Mouse (Mus musculus) lung, embryonic 15.5 days (tissue): ENCODE measurements around the gene Acsbg1. TPM values are rescaled to one million over a fixed set of nuclear protein-coding genes. Genes with fewer than 3 reads are reported as not detected.
A peak's percentile ranks its signal among the peaks of the same experiment; 100 is the strongest.
"Not testable (repeated sequence)": the region's sequence is repeated elsewhere in the genome, so short reads cannot be mapped to it uniquely, and the experiment has no call there.

Experiments
- ATAC-seq: fragments of 200-750 bp; cut with Nextera tagmentation; 2 replicates; pipeline ENCODE4 v1.8.0; 2017; ENCODE audit warnings: moderate number of reproducible peaks, borderline replicate concordance; ENCODE audit not compliant: low FRiP score, low TSS enrichment; ENCODE audit errors: extremely low read depth
- H3K27ac ChIP-seq: fragments of 300-500 bp; sonication (generic); 2 replicates; pipeline ENCODE4 v1.5.1; 2015; ENCODE audit warnings: moderate library complexity, mild to moderate bottlenecking, inconsistent platforms
- H3K27me3 ChIP-seq: fragments of 300-500 bp; sonication (generic); 2 replicates; pipeline ENCODE4 v1.6.1; 2015; ENCODE audit warnings: inconsistent platforms
- H3K36me3 ChIP-seq: fragments of 300-500 bp; sonication (generic); 2 replicates; pipeline ENCODE4 v1.6.1; 2015; ENCODE audit warnings: inconsistent platforms
- H3K4me1 ChIP-seq: fragments of 300-500 bp; sonication (generic); 2 replicates; pipeline ENCODE4 v1.6.1; 2015; ENCODE audit warnings: inconsistent platforms
- H3K4me2 ChIP-seq: fragments of 300-500 bp; sonication (generic); 2 replicates; pipeline ENCODE4 v1.6.1; 2015; ENCODE audit warnings: inconsistent platforms, mild to moderate bottlenecking, moderate library complexity
- H3K4me3 ChIP-seq: fragments of 300-500 bp; sonication (generic); 2 replicates; pipeline ENCODE4 v1.5.1; 2015; ENCODE audit warnings: mild to moderate bottlenecking, inconsistent platforms
- H3K9ac ChIP-seq: fragments of 300-500 bp; sonication (generic); 2 replicates; pipeline ENCODE4 v1.6.1; 2015; ENCODE audit warnings: inconsistent platforms
- H3K9me3 ChIP-seq: fragments of 300-500 bp; sonication (generic); 2 replicates; pipeline ENCODE4 v1.6.1; 2016; ENCODE audit warnings: inconsistent platforms
- WGBS: fragments of 180-500 bp; shearing (Covaris S2); methylation state at CpG from one replicate; pipeline ENCODE4 v1.1.7; 2015; 5-methylcytosine and 5-hydroxymethylcytosine counted together
- polyA plus RNA-seq: library from polyadenylated mRNA; unstranded; fragments of >200 nt; fragmentation: Nextera tagmentation; extraction: Ambion mirVana; gene quantifications from 2 replicates; pipeline ENCODE4 v1.2.1, GENCODE M21; 2015

Acsbg1 gene
- polyA plus RNA-seq, 1 experiment from 2014 or later: 0.39 TPM

DNA sequence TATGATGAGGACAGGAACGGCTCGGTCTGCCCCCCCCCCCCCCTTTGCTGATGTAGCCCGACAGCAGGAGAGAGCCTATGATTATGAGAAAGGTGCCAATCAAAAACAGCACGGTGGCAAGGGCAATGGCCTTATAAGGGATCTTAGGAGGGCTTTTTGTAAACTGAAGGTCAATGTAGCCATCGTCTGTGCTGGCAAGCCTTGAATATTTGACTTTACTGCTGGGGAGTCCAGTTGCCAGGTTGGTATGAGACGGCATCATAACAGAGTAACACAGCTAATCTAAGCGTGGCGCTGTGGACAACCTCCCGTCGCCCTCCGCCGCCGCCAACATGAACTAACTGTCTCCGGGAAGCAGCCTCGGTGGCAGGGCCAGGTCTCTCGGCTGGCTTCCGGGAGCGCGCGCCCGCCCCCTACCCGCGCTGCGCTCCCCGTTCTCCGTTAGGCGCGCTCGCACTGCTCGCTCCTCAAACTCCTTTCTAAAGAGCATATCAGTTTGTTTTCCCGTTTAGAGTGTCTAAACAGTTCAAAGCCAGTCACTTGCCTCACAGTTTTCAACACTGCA is 29.7 kb upstream of the Acsbg1 start:
- H3K9ac ChIP-seq, H3K27me3 ChIP-seq, H3K4me1 ChIP-seq, H3K9me3 ChIP-seq, H3K27ac ChIP-seq, H3K36me3 ChIP-seq: not testable (repeated sequence)
- 0 out of 2 replicates have a peak, but pooled peaks have one; percentile 39 for ATAC-seq
- peak overlapping the region; percentile 59 for H3K4me2 ChIP-seq
- peak overlapping the region; percentile 31 for H3K4me3 ChIP-seq
- 5% methylated on average over 31 of the region's 31 CpGs for WGBS

DNA sequence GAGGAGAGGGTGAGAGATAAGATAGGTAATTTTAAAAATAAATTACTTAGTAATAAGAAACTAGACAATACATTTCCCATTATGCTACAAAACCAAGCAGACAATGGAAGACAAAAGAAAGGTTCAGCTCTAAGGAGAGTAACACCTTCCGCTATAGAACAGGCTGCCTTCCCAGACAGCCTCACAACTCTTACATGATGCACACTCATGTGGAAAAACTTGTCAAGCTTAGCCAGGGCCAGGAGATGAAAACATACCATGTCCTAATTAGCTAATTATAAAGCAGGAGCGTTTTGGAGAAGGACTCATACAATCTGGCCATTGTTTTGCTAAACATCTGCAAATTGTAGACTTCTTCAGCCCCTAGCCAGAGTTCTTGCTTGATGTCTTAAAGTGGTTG is 29.0 kb upstream of the Acsbg1 start:
- ATAC-seq, H3K4me1 ChIP-seq, H3K4me2 ChIP-seq, H3K27ac ChIP-seq, H3K36me3 ChIP-seq, H3K27me3 ChIP-seq, H3K9me3 ChIP-seq, H3K4me3 ChIP-seq, H3K9ac ChIP-seq: not testable (repeated sequence)
- 89% methylated on average over 2 of the region's 2 CpGs for WGBS

DNA sequence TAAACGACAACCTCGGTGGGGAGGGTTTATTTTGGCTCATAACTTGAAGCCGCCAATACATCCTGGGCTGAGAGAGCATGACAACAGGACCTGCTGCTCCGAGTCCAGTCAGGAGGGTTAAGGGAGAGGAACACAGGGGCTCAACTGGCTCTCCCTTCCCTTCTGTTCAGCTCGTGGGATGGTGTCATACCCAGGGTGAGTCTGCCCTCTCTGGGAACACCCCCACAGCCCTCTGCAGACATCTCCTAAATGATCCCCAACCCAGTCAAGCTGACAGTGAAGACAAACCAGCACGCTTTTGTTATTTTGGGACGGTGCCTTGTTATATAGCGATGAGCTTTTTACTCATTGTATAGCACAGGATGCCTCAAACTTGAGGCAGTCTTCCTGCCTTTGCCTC is 27.8 kb upstream of the Acsbg1 start:
- H3K27ac ChIP-seq: no peak overlapping the region
- no peaks in the 10 kb centered on the region; the same call in none of the 2 replicates for H3K27me3 ChIP-seq
- WGBS: 68% methylated on average over 8 of the region's 8 CpGs
- ATAC-seq: no peak
- H3K4me1 ChIP-seq: no peaks in the 10 kb centered on the region
- H3K36me3 ChIP-seq: no peaks in the 10 kb centered on the region
- H3K4me2 ChIP-seq: no peak overlapping the region
- H3K9me3 ChIP-seq: no peaks in the 10 kb centered on the region
- H3K9ac ChIP-seq: no peak overlapping the region
- no peak overlapping the region for H3K4me3 ChIP-seq

DNA sequence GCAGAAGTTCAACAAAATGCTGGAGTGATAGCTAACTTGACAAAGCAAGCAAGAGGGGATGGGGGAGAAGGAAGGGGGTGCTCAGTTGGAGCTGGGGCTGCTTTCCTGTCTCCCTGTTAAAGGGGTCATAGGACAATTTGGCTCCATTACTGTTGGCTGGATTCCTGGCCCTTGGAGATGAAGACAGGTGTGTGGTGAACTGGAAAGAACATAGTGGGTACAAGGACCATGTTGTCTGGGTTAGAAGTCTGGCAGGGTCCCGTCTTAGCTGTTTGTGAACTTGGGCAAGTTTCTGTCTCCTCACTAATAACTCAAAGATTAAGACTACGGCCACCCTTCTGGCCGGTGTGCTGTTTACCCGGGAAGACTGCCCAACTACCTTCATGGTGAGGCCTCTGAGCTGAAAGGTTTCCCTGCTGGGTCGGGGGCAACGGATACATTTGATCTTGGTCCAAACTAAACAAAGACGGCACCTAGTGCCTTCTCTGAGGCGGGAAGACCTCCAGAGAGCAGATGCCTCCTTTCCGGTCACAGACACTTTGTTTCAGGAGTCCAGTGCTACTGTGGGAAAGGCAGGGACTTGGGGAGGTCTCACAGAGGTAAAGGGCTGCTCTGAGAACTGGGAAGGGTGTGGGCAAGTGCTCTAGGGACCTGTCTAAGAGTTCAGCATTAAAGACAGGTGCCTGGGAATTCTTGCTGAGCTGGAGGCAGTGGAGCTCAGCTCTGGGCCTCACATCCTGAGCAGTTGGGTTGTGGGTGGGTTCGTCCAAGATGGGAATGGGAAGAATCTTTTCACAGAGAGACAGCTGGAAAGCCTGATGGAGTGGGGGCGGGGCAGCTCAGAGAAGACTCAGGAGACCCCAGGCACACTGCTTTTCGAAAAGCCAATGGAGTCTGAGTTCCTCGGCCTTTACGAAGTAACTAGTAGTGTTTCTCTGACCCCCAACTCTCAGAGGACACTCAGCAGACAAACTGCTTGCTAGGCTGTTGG is 25.9 kb upstream of the Acsbg1 start:
- H3K36me3 ChIP-seq: no peaks in the 10 kb centered on the region
- no peak overlapping the region for H3K9ac ChIP-seq
- WGBS: 46% methylated on average over 14 of the region's 14 CpGs
- no peak overlapping the region for H3K27ac ChIP-seq
- ATAC-seq: no peak
- H3K4me1 ChIP-seq: no peaks in the 10 kb centered on the region
- no peak overlapping the region for H3K4me3 ChIP-seq
- no peaks in the 10 kb centered on the region for H3K9me3 ChIP-seq
- no peaks in the 10 kb centered on the region; the same call in 1 of the 2 replicates for H3K27me3 ChIP-seq
- no peak overlapping the region for H3K4me2 ChIP-seq

DNA sequence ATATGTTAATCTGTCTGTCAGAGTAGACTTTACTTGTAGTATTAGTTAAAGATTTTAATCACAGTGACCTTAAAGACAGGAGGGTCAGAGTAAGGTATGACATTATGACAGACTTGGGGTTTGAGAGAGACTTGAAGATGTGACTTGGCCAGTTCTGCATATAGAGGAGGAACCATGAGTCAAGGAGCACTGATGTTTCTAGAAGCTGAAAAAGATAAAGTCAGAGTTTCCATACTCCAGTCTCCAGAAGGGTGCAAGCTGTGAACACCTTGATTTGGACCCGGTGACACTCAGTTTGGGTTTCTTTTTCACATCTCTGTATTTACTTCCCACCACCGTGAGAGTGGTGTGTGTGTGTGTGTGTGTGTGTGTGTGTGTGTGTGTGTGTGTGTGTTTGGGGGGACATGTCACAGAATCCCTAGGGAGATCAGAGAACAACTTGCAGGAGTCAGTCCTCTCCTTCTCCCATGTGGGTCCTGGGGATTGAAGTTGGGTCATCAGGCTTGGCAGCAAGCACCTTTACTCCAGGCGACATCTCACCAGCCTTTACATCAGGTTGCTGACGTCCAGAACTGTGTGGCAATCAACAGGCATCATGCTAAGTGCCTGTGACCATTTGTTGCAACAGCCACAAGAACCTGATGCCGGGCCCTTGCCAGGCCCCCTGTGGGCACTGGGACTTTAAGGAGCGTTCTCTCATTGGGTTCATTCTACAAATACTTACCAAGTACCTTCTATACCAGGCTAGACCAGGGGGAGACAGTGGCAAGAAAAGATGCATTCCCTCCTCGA is 22.3 kb upstream of the Acsbg1 start:
- H3K4me1 ChIP-seq: no peaks in the 10 kb centered on the region
- no peak overlapping the region for H3K4me2 ChIP-seq
- no peaks in the 10 kb centered on the region for H3K36me3 ChIP-seq
- no peak for ATAC-seq
- no peak overlapping the region for H3K9ac ChIP-seq
- no peak overlapping the region for H3K27ac ChIP-seq
- 61% methylated on average over 7 of the region's 7 CpGs for WGBS
- H3K27me3 ChIP-seq: no peaks in the 10 kb centered on the region
- no peak overlapping the region for H3K4me3 ChIP-seq
- H3K9me3 ChIP-seq: no peaks in the 10 kb centered on the region

DNA sequence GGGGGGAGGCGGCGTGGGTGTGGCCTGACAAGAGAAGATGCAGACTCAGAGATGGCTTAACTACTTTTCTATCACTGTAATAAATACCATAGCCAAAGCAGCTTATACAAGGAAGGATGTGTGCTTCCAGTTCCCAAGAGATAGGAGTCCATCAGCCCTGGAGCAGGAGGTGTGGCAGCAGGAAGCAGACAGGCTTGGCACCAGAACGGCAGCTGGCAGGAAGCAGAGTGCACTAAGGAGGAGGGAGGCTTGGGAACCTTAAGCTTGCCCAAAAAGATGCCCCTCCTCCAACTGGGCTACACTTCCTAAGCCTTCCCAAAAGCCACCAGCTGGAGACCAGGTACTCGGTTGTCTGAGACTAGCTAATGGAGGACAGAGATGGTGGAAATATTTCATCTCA is 21.2 kb upstream of the Acsbg1 start:
- Histone ChIP-seq H3K4me3 (no peak overlapping the region), H3K9me3 (no peaks in the 10 kb centered on the region), H3K27me3 (no peaks in the 10 kb centered on the region), H3K4me2 (no peak overlapping the region), H3K27ac (no peak overlapping the region), H3K4me1 (no peaks in the 10 kb centered on the region), H3K36me3 (no peaks in the 10 kb centered on the region), H3K9ac (no peak overlapping the region)
- WGBS: 39% methylated on average over 2 of the region's 4 CpGs
- ATAC-seq: no peak

DNA sequence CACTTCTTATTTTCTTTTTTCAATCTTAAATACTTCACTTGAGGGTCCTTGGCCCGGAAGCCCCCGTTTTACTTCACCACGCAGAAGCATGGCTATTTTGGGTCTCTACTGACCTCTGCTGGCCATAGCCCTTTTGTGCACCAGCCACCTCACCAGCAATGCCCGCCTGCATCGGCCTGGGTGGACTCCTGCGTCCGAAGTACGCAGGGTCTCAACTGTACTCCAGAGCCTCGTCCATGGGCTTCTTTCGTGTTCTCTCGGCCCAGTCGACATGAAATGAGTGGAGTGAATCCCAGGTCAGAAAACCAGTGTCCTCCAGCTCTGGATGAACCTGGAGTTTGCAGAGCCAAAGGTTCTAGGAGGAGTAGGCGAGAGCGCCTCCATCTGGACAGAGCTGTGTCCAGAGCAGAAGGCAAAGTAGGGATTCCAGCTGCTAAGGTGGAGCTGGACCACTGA is 14.9 kb upstream of the Acsbg1 start:
- ATAC-seq: no peak
- 1% methylated on average over 14 of the region's 14 CpGs for WGBS

DNA sequence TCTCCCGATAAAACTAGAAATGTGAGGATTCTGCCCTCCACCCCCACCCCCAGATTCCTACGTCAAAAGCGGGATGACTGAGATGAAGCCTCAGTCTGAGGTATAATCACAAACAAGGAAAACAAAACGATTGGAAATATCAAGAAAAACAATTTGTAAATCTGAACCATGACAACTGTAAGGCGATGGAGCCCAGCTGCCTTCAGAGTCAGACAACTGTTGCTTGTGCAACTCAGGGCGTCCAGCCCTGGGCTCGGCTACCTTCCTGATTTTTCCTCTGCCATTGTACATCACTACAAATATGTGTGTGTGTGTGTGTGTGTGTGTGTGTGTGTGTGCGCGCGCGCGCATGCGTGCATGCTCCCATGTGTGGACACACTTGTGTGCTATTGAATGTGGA is 12.2 kb upstream of the Acsbg1 start:
- Histone ChIP-seq H3K4me1 (0 out of 2 replicates have a peak, but pooled peaks cover 4% of the 10 kb centered on the region), H3K9me3 (no peaks in the 10 kb centered on the region), H3K27ac (no peak overlapping the region), H3K27me3 (no peaks in the 10 kb centered on the region), H3K36me3 (no peaks in the 10 kb centered on the region), H3K4me3 (no peak overlapping the region), H3K4me2 (no peak overlapping the region), H3K9ac (no peak overlapping the region)
- no peak; the same call in 1 of the 2 replicates for ATAC-seq
- WGBS: 73% methylated on average over 13 of the region's 13 CpGs

More for the DNA sequence above, 14.9 kb upstream of the Acsbg1 start:
- Histone ChIP-seq H3K36me3 (no peaks in the 10 kb centered on the region), H3K4me3 (peak overlapping the region; percentile 29), H3K9ac (no peak overlapping the region; the same call in 1 of the 2 replicates), H3K4me1 (0 out of 2 replicates have a peak, but pooled peaks cover 4% of the 10 kb centered on the region), H3K27ac (no peak overlapping the region), H3K27me3 (no peaks in the 10 kb centered on the region), H3K9me3 (no peaks in the 10 kb centered on the region), H3K4me2 (peak overlapping the region; percentile 61)

DNA sequence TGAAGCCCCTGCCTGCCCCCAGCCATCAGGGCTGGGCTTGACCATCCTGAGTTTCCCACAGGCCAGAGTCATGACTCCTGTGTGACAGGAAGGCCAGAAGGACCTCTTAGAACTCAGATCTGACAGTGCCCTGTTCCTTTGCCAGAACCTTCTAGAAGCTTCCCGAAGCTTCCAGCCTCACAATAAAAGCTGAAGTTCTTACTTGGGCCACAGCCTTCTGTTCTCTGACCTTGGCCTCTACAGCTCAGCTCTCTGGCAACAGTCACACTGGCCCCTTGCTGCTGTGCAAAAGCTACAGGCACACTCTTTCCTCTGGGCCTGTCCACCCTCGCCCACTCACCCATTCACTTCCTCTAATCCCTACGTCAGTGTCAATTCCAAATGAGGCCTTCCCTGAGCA is 10.3 kb upstream of the Acsbg1 start:
- ATAC-seq: no peak
- H3K27me3 ChIP-seq: no peaks in the 10 kb centered on the region
- no peak overlapping the region for H3K27ac ChIP-seq
- no peak overlapping the region for H3K4me2 ChIP-seq
- 0 out of 2 replicates have a peak, but pooled peaks cover 4% of the 10 kb centered on the region for H3K4me1 ChIP-seq
- H3K9me3 ChIP-seq: no peaks in the 10 kb centered on the region
- no peak overlapping the region for H3K9ac ChIP-seq
- 75% methylated on average over 3 of the region's 3 CpGs for WGBS
- no peaks in the 10 kb centered on the region for H3K36me3 ChIP-seq
- H3K4me3 ChIP-seq: no peak overlapping the region

DNA sequence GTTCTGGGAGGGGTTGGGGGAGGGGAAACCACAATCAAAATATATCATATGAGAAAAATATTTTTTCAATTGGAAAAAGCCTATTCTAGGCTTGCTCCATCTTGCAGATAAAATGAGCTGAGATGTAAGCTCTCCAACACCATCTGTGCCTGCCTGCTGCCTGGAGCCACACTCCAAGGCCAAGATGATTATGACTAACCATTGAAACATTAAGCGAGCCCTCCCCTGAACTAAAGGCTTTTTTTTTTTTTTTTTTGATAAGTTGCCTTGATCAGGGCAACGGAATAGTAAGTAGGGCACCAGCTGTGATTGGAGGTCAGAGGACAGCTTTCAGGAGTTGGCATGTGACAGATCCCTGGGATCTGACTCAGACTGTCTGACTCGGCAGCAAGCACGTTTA is 6.8 kb upstream of the Acsbg1 start:
- 69% methylated on average over 4 of the region's 4 CpGs for WGBS
- H3K9ac ChIP-seq: no peak overlapping the region
- H3K27me3 ChIP-seq: no peaks in the 10 kb centered on the region
- no peaks in the 10 kb centered on the region for H3K9me3 ChIP-seq
- ATAC-seq: no peak
- H3K27ac ChIP-seq: no peak overlapping the region
- H3K36me3 ChIP-seq: no peaks in the 10 kb centered on the region
- no peak overlapping the region for H3K4me3 ChIP-seq
- no peak overlapping the region for H3K4me2 ChIP-seq
- H3K4me1 ChIP-seq: 0 out of 2 replicates have a peak, but pooled peaks cover 3% of the 10 kb centered on the region

DNA sequence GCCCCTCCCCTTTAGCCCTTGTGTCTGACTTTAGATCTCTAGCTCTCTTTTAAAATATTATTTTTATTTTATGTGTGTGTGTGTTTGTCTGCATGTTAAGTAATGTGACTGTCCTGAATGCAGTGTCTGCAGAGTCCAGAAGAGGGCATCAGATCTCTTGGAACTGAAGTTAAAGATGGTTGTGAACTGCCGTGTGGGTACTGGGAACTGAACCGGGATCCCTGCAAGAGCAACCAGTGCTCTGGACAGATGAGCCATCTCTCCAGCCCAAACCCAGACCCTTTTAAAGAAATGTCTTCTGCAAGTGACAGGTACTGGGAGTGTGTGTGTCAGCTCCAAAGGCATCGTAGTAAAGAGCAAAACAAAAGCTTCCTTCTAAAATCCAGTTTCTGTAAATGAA is 4.4 kb upstream of the Acsbg1 start:
- Histone ChIP-seq H3K4me1 (0 out of 2 replicates have a peak, but pooled peaks cover 3% of the 10 kb centered on the region), H3K27me3 (no peaks in the 10 kb centered on the region), H3K27ac (no peak overlapping the region), H3K9me3 (no peaks in the 10 kb centered on the region), H3K9ac (no peak overlapping the region), H3K4me3 (no peak overlapping the region), H3K36me3 (no peaks in the 10 kb centered on the region), H3K4me2 (no peak overlapping the region)
- ATAC-seq: no peak
- WGBS: 94% methylated on average over 3 of the region's 3 CpGs
